Mouse (Mus musculus) myocyte (in vitro differentiated cells): Measurements from ENCODE around the gene Mtr.

Source experiments
- CEBPB ChIP-seq: IDR thresholded peaks from 2 replicates; pipeline ENCODE4 v1.6.1; 2011; ENCODE audit warnings: mild to moderate bottlenecking, moderate library complexity; ENCODE audit not compliant: poor library complexity, insufficient read depth, severe bottlenecking
- POLR2A ChIP-seq: IDR thresholded peaks from one replicate; pipeline ENCODE4 v1.6.1; 2011; ENCODE audit warnings: low read depth, mild to moderate bottlenecking, control low read depth, moderate library complexity; ENCODE audit not compliant: insufficient read length
- POLR2AphosphoS2 ChIP-seq: IDR thresholded peaks from one replicate; pipeline ENCODE4 v1.6.1; 2011; ENCODE audit warnings: low read depth, control low read depth; ENCODE audit not compliant: insufficient read length
- USF1 ChIP-seq: IDR thresholded peaks from one replicate; pipeline ENCODE4 v1.6.1; 2011; ENCODE audit warnings: low read depth, mild to moderate bottlenecking, control low read depth, moderate library complexity

DNA sequence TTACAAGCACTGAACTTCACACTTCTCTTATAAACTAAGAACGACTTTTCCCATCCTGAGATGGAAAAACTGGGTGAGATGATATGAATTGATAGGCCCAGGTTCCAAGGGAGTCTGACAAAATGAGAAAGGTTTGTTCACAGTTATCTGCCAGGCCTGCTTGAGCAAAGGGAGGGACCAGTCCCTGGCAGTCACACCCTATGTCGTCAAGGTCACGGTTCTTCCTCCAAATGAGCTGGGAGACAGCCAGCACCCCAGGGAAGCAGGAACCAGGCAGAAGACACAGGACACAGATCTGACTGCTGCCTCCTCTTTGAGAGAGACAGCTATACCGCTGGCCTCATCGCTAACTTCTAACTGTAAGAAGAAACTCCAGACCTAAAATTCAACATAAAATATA is 57.5 kb downstream of the Mtr start:
- TF ChIP-seq CEBPB (no peak), POLR2A (no peak), POLR2AphosphoS2 (no peak), USF1 (no peak)
